Mouse (Mus musculus): ENCODE data around the gene Clgn.
"Not testable (repeated sequence)": the region's sequence is repeated elsewhere in the genome, so short reads cannot be mapped to it uniquely, and the experiment has no call there.

Clgn gene

DNA sequence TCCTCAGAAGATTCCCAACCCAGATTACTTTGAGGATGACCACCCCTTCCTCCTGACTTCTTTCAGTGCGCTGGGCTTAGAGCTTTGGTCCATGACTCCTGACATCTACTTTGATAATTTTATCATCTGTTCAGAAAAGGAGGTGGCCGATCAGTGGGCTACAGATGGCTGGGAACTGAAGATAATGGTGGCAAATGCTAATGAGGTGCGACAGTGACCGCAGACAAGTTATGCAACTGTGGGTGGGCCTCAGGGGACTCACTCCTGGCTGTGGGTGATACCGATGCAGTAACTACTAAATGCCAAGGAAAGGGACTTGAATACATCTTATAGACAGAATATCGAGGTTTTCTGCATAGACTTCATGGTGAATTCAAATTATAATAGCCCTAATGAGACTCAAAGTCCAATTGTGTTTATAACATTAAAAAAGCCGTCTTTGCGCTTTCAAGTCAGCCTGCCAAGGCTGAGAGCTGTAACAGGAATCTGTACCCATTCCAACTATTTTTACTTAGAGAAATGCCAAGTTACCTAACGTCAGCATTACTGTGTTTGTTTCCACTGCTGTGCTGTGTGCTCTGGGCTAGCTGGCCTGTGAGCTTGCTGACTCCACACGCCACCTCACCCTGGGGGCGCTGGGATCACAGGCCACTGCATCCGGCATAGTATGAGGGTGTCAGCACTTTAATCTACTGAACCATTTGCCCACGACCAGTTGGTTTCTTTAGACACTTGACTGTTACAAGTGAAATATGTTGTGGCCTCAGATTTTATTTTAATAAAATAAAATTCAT, 33.6 kb downstream of the Clgn start:
- DNase-seq = peak; percentile 45

DNA sequence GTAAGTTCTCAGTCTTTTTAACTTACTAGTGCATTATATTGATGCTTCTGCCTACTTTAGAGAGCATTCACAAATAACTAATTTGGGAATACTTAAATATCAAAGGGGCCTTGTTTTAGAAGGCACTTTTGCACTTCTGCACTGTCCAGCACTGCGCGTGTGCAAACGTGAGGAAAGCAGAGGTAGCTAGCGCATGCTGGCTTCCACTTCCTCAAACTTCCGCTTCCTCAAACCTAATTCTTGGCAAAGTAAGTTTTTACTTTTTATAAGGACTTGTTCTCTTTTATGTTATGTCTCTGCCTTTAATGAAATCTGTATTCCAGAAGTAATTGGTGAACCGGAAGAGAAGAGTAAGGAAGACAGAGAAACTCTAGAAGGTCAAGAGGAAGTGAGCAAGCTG, 35.5 kb downstream of the Clgn start:
- DNase-seq = no peak

DNA sequence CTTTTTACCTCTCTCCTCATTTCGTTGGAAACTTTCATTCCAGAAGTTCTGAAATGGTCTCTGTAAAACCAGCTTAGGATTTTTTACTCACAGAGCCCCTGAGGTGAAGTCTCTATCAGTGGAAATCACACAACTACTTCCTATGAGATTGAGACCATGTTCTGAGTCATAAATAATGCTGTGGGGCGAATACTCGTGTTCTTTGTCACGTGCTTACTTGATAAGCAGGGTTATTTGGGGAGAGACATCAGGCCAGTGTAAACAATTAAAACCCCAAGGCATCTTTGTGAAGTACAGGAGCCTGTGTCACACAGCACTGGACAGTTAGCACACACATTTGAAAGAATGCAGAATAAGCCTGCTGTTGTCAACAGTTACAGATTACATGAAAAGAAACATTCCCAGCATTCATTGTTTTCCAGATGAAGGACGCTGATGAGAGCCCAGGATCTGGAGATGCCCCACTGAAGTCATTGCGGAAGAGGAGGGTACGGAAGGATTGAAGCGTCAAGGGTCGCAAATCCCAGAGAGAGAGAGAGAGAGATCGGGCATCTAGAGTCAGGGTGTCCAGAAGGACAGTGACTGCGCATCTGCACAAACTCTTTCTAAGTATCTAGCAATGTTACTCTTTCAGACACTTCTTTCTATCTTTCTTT, 36.6 kb downstream of the Clgn start:
- DNase-seq = no peak

DNA sequence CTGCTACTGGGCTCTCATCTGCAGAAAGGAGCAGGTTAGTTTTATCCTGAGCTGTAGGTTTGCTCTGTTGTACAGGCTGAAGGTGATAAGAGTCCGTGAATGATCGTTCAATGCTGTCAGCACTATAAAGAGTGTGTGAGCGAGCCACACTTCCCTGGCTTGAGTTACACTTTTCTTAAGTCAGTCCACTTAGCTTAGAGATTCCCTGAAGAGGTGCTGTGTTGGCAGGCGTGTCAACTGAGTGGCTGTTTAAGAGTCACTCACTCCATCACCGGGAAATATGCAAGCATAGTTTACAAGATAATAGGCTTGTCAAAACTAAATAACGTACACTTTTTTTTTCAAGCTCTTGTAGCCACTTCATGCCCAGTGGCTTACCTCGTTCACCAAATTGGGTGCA, 37.3 kb downstream of the Clgn start:
- DNase-seq = no peak

DNA sequence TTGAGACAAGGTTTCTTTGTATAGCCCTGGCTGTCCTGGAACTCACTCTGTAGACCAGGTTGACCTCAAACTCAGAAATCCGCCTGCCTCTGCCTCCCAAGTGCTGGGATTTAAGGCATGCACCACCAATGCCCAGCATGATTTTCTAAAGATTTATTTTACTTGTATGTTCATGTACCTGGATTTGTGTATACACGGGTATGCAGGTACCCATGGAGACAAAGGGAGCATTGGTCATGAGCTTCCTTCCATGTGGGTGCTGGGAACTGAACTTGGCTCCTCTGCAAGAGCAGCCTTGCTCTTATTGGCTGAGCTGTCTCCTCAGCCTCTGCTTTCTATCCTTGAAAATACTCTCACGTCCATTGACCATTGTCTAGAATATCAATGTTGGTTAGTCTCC, 39.0 kb downstream of the Clgn start:
- not testable (repeated sequence) for DNase-seq

DNA sequence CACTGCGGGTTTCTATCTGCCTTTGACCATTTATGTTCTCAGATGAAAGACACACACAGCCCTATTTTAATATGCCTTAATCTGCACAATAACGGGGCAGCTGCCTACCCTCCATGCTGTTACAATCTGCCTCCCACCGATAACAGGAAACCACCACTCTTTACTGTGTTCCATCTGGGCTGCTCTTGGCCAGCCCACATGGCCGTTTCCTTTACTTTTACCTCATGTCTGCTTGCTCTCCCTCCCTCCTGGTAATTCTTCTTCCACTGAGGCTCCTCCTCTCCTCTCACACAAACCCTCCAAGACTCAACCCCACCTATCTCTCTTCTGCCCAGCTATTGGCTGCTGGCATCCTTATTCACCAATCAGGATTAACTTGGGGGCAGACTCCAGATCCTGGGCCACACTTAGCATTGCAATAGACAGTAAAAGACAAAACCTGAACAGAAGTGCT, 39.4 kb downstream of the Clgn start:
- DNase-seq = no peak

DNA sequence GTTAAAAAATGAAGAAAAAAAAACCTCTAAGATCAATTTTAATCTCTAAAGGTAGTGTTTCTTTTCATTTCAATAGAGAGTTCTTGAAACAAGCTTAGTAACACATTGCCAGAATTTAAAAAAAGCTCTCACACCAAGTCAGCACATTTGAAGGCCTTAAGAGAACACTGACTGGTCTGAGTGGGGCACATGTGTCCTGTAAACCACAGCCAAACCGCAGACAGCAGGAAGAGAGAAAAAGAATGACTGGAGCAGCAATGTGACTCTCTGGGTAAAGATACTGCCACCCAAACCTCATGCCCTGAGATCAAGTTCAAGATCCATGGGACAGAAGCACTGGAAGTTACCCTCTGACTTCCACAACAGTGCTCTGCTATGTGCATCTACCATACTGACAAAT, 47.4 kb downstream of the Clgn start:
- DNase-seq = peak; percentile 48

DNA sequence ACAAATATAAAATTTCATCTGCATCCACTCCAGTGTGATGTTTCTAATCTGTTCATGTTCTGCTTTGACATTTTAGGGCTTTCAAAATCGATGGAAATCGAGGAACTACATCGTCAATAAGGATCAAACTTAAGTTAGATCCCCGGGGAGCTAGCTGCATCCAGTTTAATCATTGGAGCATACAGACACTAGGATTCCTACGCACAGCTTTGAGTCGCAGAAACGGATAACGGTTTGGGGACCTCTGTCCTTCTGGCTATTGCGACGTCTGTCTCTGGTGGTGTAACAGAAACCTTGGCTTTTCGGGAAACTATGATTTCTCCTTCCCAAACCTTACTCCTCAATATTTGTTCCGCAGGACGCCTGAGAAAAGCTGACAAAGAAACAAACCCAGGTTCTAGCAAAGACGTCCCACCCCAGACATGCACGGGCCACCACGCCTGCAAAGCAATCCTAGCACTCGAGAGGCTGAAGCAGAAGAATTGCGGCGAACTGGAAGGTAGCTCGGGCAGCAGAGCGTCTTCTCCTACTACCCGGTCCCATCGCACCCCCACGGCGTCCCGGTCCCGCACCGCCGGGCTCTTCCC, 52.1 kb downstream of the Clgn start:
- no peak for DNase-seq

DNA sequence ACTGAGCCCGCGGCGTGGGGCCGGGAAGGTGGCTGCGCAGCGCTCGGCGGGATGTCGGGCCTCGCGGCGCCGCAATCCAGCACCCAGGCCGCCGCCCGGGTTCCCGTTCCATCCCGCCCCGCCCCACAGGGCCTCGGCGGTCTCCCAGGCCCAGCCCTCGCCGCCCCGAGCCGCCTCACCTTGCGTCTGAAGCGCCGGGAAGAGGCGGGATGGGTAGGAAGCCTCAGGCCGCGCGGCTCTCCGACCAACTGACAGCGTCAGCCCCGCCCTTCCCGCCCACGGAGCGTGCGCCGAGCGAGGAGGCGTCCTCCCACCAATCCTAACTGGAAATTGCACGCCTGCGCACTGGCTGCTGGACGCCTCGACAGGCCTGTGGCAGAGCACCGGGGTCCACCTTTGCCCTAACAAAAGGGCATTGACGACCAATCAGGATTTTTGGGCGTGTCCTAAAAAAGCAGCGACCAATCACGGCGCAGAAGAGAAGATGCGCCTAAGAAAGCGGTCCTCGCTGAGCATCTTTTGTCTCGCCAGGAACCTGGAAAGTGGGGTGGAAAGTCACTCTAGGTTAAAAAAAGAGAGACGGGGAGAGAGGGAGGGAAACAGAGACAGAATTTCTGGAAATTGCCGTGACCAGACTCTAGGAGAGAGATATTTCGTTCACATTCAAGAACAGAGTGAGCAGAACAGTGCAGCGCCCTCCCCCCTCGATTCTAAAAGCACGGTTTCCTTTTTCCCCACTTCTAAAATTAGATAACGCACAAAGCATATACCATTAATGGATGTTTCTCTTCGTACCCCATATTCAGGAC, 52.8 kb downstream of the Clgn start:
- DNase-seq = peak; percentile 98

DNA sequence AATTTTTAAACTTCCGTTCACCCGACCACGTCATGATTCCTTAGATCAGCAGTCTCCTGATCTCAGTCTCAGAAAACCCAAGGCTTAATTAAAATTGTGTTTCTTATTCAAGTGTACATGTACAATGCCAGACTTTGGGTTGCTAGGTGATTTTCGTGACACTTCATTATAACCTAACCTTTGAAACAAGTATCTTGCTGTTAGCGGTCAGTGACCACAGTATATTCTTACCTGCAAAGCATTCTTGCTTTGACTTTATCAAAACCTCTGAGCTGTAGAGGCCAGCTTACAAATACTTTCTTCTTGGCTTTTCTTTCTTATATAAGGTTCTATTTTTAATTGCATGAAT, 53.4 kb downstream of the Clgn start:
- DNase-seq = no peak

DNA sequence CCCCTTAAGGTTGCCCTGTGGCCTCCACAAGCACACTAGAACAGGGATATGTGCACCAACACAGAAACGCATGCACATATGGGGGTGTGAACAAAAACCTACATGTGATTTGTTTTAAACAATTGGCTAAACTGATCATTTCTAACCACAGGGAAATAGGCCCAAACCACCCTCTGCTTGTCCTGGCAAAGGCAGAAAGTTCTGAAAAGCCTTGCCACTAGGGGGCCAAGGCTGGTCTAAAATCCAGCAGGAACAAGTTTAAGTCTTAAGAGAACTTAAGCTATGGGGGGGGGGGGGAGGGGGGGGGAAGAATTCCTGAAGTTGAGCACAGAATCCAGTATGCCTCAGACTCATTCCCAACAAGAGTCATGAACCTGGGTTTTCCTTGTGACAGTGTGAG, 60.3 kb downstream of the Clgn start:
- DNase-seq = no peak

DNA sequence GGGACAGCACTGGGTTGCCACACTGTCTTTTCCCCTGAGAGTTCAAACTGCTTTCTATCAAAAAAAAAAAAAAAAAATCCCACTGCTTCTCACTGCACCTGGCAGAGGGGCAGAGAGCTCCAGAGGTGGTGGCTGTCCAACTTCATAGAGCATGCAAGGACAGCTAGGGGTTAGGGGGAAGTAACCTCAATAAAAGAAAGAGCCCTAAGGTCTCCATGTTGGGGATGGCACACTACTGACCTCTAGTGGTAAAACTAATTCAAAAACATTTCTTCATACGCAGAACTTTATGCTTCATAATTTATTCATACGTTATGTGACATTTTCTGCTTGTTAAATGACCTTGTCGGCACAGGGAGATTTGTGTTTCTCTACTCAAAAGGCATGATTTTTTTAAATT, 61.4 kb downstream of the Clgn start:
- DNase-seq = no peak

DNA sequence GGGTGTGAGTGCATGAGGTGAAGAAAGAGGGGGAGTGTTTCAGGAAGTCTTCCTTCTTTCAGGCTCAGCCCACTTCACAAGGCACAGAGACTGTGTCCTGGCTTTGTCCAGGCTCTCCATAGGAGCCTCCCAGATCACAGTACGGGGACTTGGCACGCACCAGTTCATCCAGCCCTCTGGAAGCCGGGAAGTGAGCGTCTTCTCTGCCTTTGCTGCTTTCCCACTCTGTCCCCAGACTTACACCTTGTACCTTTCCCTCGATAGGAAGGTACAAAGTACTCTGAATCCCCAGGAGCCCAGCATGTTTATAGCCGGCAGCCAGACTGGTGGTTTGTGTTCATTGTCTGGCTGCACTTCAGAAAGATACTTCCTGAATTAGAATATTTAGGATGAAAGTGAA, 67.5 kb downstream of the Clgn start:
- DNase-seq = no peak

DNA sequence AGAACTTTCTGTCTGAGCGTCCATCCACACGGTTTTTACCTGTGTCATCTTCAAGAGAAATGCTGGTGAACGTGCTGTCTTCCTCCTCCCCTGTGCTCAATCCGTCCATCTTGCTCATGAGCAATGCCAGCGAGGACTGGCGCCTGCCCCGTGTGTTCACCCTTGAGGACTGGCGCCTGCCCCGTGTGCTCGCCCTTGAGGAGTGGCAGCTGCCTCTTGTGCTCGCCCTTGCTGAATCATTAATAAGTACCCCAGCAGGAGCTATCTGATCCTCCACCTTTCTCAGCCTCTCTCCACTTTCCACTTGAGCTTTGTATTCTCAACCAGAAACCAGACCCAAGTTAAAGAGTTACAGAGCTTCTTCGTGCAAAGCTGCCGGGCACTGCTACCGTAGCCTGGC, 68.6 kb downstream of the Clgn start, which contains the start of gene Scoc:
Gene Scoc, minus strand, starts transcription at position 170 of the 400 bp plus-strand sequence.
- DNase-seq = no peak

DNA sequence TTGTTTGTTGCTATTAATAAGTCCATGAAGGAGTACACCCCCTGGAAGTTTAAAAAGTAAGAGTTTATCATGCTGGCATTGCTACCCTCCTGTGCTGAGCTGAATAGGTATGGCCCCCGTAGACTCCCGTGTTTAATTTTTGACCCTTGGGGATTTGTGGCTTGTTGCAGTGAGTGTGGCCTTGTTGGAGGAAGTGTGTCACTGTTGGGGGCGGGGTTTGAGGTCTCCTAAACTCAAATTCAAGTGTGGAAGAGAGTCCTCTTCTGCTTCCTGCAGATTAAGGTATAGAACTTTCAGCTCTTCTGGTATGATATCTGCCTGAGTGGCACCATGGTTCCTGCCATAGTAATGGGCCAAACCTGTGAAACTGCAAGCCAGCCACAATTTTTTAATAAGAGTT, 69.9 kb downstream of the Clgn start:
- DNase-seq = no peak

Data from layer of hippocampus, adult 9-11 months (tissue).